Mouse (Mus musculus) neutrophil, adult 59 days (primary cell): ENCODE measurements around the gene Tnfrsf13b. TPM values are rescaled to one million over a fixed set of nuclear protein-coding genes. Genes with fewer than 3 reads are reported as not detected.

ENCODE experiments used
- total RNA-seq, 2 experiments: library from RNA; stranded (reverse); gene quantifications; 1 replicate in 1 of 2; 2 replicates in 1 of 2; pipeline ENCODE4 v1.2.4; 2023

Gene Tnfrsf13b
- total RNA-seq = 10 to 100 TPM; 26.6 to 30.5 TPM

GRCm38 (mm10) chr11:61126606-61127355 lies at the start of gene Tnfrsf13b:
Gene Tnfrsf13b, plus strand, starts transcription at chr11:61126755.

GRCm38 (mm10) chr11:61174821-61175658 lies 48.5 kb downstream of the Tnfrsf13b start, which contains the start of gene Usp22:
Gene Usp22, minus strand, starts transcription at chr11:61175055.

Other genes starting within 250 kb of the Tnfrsf13b start
- 10 to 100 TPM; 11.5 to 17.0 TPM for gene Tmem11, start 247.5 kb upstream of the Tnfrsf13b start, total RNA-seq
- gene Natd1, start 212.0 kb upstream of the Tnfrsf13b start, total RNA-seq = 1 to 10 TPM; 7.9 to 8.7 TPM
- gene Map2k3, start 194.7 kb upstream of the Tnfrsf13b start, total RNA-seq = 10 to 100 TPM; 85.5 to 99.7 TPM
- gene Kcnj12, start 104.2 kb upstream of the Tnfrsf13b start, total RNA-seq = not detected
- gene Usp22, start 48.3 kb downstream of the Tnfrsf13b start, total RNA-seq = 10 to 100 TPM; 78.5 to 84.3 TPM
- gene Aldh3a1, start 80.8 kb downstream of the Tnfrsf13b start, total RNA-seq = not detected
- gene Aldh3a2, start 140.7 kb downstream of the Tnfrsf13b start, total RNA-seq = 10 to 100 TPM; 74.3 to 80.6 TPM
- gene Slc47a2, start 216.1 kb downstream of the Tnfrsf13b start, total RNA-seq = not detected